Mouse (Mus musculus) embryonic facial prominence, embryonic 15.5 days (tissue): Measurements from ENCODE around the gene Kbtbd13. TPM values are rescaled to one million over a fixed set of nuclear protein-coding genes. Genes with fewer than 3 reads are reported as not detected.
A peak's percentile ranks its signal among the peaks of the same experiment; 100 is the strongest.

Source experiments
- ATAC-seq: fragments of 200-750 bp; cut with Nextera tagmentation; 2 replicates; pipeline ENCODE4 v1.8.0; 2017; ENCODE audit warnings: low read depth, moderate TSS enrichment; ENCODE audit not compliant: insufficient number of reproducible peaks, low FRiP score, low TSS enrichment
- H3K27ac ChIP-seq: fragments of 300-500 bp; sonication (generic); replicated peaks from 2 replicates; pipeline ENCODE4 v1.5.1; 2015; ENCODE audit warnings: mild to moderate bottlenecking, inconsistent platforms
- H3K27me3 ChIP-seq: fragments of 300-500 bp; sonication (generic); 2 replicates; pipeline ENCODE4 v1.6.1; 2015; ENCODE audit warnings: inconsistent platforms
- H3K36me3 ChIP-seq: fragments of 300-500 bp; sonication (generic); 2 replicates; pipeline ENCODE4 v1.6.1; 2015; ENCODE audit warnings: mild to moderate bottlenecking, inconsistent platforms
- H3K4me1 ChIP-seq: fragments of 300-500 bp; sonication (generic); 2 replicates; pipeline ENCODE4 v1.6.1; 2015; ENCODE audit warnings: inconsistent platforms
- H3K4me2 ChIP-seq: fragments of 300-500 bp; sonication (generic); replicated peaks from 2 replicates; pipeline ENCODE4 v1.6.1; 2015; ENCODE audit warnings: mild to moderate bottlenecking, inconsistent platforms
- H3K4me3 ChIP-seq: fragments of 300-500 bp; sonication (generic); replicated peaks from 2 replicates; pipeline ENCODE4 v1.5.1; 2015; ENCODE audit warnings: mild to moderate bottlenecking, inconsistent platforms
- H3K9ac ChIP-seq: fragments of 300-500 bp; sonication (generic); 2 replicates; pipeline ENCODE4 v1.6.1; 2015; ENCODE audit warnings: inconsistent platforms
- H3K9me3 ChIP-seq: fragments of 300-500 bp; sonication (generic); replicated peaks from 2 replicates; pipeline ENCODE4 v1.6.1; 2016; ENCODE audit warnings: inconsistent platforms
- WGBS: fragments of 180-500 bp; shearing (Covaris S2); methylation state at CpG from one replicate; pipeline ENCODE4 v1.1.7; 2015; 5-methylcytosine and 5-hydroxymethylcytosine counted together
- polyA plus RNA-seq: library from polyadenylated mRNA; unstranded; fragments of >200 nt; fragmentation: Nextera tagmentation; extraction: Ambion mirVana; gene quantifications from 2 replicates; pipeline ENCODE4 v1.2.1, GENCODE M21; 2015

Kbtbd13 gene
- polyA plus RNA-seq, 1 experiment from 2014 or later: 1.5 TPM

- Histone ChIP-seq H3K27ac (no peak overlapping the region), H3K36me3 (no peaks in the 10 kb centered on the region), H3K4me2 (no peak overlapping the region), H3K27me3 (no peaks in the 10 kb centered on the region), H3K4me1 (no peaks in the 10 kb centered on the region), H3K9me3 (no peaks in the 10 kb centered on the region), H3K9ac (no peak overlapping the region), H3K4me3 (no peak overlapping the region)
- ATAC-seq: no peak
- 68% methylated on average over 3 of the region's 3 CpGs for WGBS
Measured at GRCm38 (mm10) chr9:65419633-65420032, 28.2 kb upstream of the Kbtbd13 start.

DNA sequence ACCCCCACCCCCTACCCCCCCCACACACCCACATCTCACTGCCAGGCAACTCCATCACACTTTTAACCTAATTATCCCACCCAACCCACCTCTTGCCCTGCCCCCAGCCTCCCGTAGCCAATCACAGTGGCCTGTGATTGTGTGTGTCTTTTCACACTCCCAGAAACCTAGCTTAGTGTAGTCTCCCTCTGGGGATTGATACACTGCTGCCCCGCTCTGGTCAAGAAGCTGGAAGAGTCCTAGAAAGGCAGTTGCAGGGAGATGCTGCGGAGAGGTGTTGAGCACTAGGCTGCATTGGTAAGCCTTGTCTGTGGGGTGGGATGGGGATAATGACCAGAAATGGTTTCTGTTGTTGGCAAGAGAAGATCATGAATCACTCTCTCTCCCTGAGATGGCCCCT lies 26.3 kb upstream of the Kbtbd13 start:
- no peaks in the 10 kb centered on the region for H3K9me3 ChIP-seq
- no peaks in the 10 kb centered on the region for H3K36me3 ChIP-seq
- H3K4me1 ChIP-seq: no peaks in the 10 kb centered on the region
- H3K27me3 ChIP-seq: no peaks in the 10 kb centered on the region
- H3K9ac ChIP-seq: no peak overlapping the region
- H3K4me2 ChIP-seq: no peak overlapping the region
- 62% methylated on average over 3 of the region's 3 CpGs for WGBS
- no peak for ATAC-seq
- no peak overlapping the region for H3K4me3 ChIP-seq
- no peak overlapping the region for H3K27ac ChIP-seq

GRCm38 (mm10) chr9:65411326-65411725 lies 19.9 kb upstream of the Kbtbd13 start:
- no peaks in the 10 kb centered on the region for H3K36me3 ChIP-seq
- H3K4me1 ChIP-seq: no peaks in the 10 kb centered on the region
- no peak overlapping the region for H3K4me2 ChIP-seq
- no peak overlapping the region for H3K4me3 ChIP-seq
- no peaks in the 10 kb centered on the region for H3K27me3 ChIP-seq
- no peak overlapping the region for H3K9ac ChIP-seq
- ATAC-seq: no peak
- no peak overlapping the region for H3K27ac ChIP-seq
- H3K9me3 ChIP-seq: no peaks in the 10 kb centered on the region
- 64% methylated on average over 3 of the region's 3 CpGs for WGBS

DNA sequence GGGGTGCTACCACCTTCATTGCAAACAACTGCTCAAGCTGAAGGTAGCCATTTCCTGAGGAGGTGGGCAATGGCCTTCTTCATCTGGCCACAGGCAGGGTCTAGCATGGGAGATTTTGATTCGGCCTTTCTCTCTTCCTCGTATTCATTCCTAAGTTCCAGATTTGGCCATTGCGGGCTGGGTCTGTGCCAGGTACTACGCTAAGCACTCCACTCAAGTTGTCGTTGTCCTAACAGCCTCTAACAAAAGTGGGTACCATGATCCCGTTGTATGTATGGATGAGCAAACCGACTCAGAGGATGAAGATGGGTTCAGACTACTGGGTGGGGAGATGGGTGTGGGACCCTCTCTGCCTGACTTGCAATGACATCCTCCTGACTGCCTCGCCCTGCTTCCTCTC lies 18.9 kb upstream of the Kbtbd13 start:
- Histone ChIP-seq H3K9me3 (no peaks in the 10 kb centered on the region), H3K27ac (no peak overlapping the region), H3K4me1 (no peaks in the 10 kb centered on the region), H3K36me3 (no peaks in the 10 kb centered on the region), H3K4me2 (no peak overlapping the region), H3K27me3 (no peaks in the 10 kb centered on the region), H3K9ac (no peak overlapping the region), H3K4me3 (no peak overlapping the region)
- no peak for ATAC-seq
- WGBS: 93% methylated on average over 8 of the region's 8 CpGs

DNA sequence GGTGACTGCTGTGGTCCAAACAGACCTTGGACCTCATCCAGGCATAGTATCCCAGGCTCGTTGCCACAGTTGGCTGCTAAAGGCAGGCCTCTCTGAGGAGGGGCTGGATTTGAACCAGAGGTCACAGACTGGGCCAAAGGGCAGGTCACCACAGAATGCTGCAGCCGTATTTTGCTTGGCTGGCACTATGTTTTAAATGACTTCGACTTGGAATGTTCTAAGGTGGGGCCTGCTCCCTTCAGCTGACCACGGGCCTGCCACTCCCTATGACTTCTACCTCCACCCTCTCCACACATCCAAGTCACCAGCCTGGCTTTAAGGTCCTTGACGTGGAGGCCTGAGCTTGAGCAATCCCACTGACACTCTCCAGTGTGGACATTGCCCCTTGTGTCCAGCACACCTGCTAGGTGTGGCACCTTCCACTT lies 17.4 kb upstream of the Kbtbd13 start:
- Histone ChIP-seq H3K9ac (no peak overlapping the region), H3K4me2 (no peak overlapping the region), H3K36me3 (no peaks in the 10 kb centered on the region), H3K27ac (no peak overlapping the region), H3K9me3 (no peaks in the 10 kb centered on the region), H3K4me1 (0 out of 2 replicates have a peak, but pooled peaks cover 3% of the 10 kb centered on the region), H3K27me3 (no peaks in the 10 kb centered on the region), H3K4me3 (no peak overlapping the region)
- WGBS: 51% methylated on average over 5 of the region's 5 CpGs
- ATAC-seq: no peak

GRCm38 (mm10) chr9:65407861-65408260 lies 16.4 kb upstream of the Kbtbd13 start:
- Histone ChIP-seq H3K27me3 (no peaks in the 10 kb centered on the region), H3K9me3 (no peaks in the 10 kb centered on the region), H3K9ac (no peak overlapping the region), H3K27ac (no peak overlapping the region), H3K4me2 (no peak overlapping the region), H3K4me1 (0 out of 2 replicates have a peak, but pooled peaks cover 3% of the 10 kb centered on the region), H3K4me3 (no peak overlapping the region), H3K36me3 (no peaks in the 10 kb centered on the region)
- 69% methylated on average over 3 of the region's 3 CpGs for WGBS
- no peak for ATAC-seq

DNA sequence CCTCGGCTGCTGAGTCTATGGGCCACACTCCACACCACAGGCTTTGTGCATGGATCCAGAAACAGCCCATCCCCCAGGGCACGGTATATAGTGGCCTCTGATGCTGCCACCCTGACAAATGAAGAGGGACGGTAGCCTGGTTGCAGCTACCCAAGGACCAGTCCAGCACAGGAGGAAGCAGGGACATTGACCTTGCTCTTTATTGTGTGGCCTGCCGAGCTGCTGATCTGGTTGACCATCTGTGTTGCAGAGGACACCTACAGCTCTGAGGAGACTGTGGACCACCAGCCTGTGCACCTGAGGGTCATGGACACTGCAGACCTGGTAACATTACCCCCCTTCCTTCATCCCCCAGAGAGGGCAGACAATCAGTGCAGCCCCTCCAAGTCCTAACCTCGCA lies 15.9 kb upstream of the Kbtbd13 start:
- no peak overlapping the region for H3K4me3 ChIP-seq
- 0 out of 2 replicates have a peak, but pooled peaks cover 3% of the 10 kb centered on the region for H3K4me1 ChIP-seq
- 80% methylated on average over 5 of the region's 5 CpGs for WGBS
- H3K36me3 ChIP-seq: no peaks in the 10 kb centered on the region
- H3K9ac ChIP-seq: no peak overlapping the region
- no peaks in the 10 kb centered on the region for H3K9me3 ChIP-seq
- no peak overlapping the region for H3K4me2 ChIP-seq
- H3K27me3 ChIP-seq: no peaks in the 10 kb centered on the region
- no peak overlapping the region for H3K27ac ChIP-seq
- no peak for ATAC-seq

DNA sequence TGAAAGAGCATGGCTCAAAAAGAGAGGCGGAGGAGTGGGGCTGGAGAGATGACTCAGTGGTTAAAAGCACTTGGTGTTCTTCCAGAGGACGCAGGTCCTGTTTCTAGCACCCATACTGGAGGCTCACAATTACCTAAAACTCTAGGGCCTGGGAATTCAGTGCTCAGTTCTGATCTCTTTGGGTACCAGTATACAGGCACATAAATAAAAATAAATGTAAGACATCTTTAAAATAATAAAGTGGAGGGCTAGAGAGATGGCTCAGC lies 13.7 kb upstream of the Kbtbd13 start:
- Histone ChIP-seq H3K4me3 (no peak overlapping the region), H3K36me3 (no peaks in the 10 kb centered on the region), H3K4me2 (no peak overlapping the region), H3K9ac (no peak overlapping the region), H3K27me3 (no peaks in the 10 kb centered on the region), H3K4me1 (0 out of 2 replicates have a peak, but pooled peaks cover 3% of the 10 kb centered on the region), H3K27ac (no peak overlapping the region), H3K9me3 (no peaks in the 10 kb centered on the region)
- 74% methylated on average over 2 of the region's 2 CpGs for WGBS
- no peak for ATAC-seq

- Histone ChIP-seq H3K9ac (no peak overlapping the region), H3K4me3 (no peak overlapping the region), H3K4me1 (0 out of 2 replicates have a peak, but pooled peaks cover 3% of the 10 kb centered on the region), H3K27ac (no peak overlapping the region), H3K9me3 (no peaks in the 10 kb centered on the region), H3K36me3 (no peaks in the 10 kb centered on the region), H3K27me3 (no peaks in the 10 kb centered on the region), H3K4me2 (no peak overlapping the region)
- WGBS: 61% methylated on average over 15 of the region's 15 CpGs
- no peak for ATAC-seq
Measured at GRCm38 (mm10) chr9:65404331-65405183, 13.1 kb upstream of the Kbtbd13 start.

- Histone ChIP-seq H3K4me1 (peaks cover 15% of the 10 kb centered on the region), H3K27me3 (no peaks in the 10 kb centered on the region), H3K36me3 (no peaks in the 10 kb centered on the region), H3K9me3 (no peaks in the 10 kb centered on the region), H3K4me2 (no peak overlapping the region), H3K27ac (no peak overlapping the region), H3K4me3 (no peak overlapping the region), H3K9ac (no peak overlapping the region)
- ATAC-seq: no peak
- WGBS: 85% methylated on average over 6 of the region's 6 CpGs
Measured at GRCm38 (mm10) chr9:65399934-65400333, 8.5 kb upstream of the Kbtbd13 start.

- Histone ChIP-seq H3K36me3 (no peaks in the 10 kb centered on the region), H3K4me3 (peak within 1 kb of the TSS; percentile 52), H3K27ac (no peak within 1 kb of the TSS), H3K27me3 (no peaks in the 10 kb centered on the region), H3K9ac (no peak within 1 kb of the TSS), H3K9me3 (no peaks in the 10 kb centered on the region), H3K4me2 (peak within 1 kb of the TSS; percentile 88), H3K4me1 (peaks cover 12% of the 10 kb centered on the region)
- ATAC-seq: peak; percentile 64; the same call in 1 of the 2 replicates
- under 1% methylated on average over 24 of the region's 24 CpGs for WGBS
Measured at GRCm38 (mm10) chr9:65398279-65398678, 6.8 kb upstream of the Kbtbd13 start, which contains the start of gene Rasl12. TSS of gene Rasl12 (plus strand) at chr9:65398506.

GRCm38 (mm10) chr9:65394360-65394759 lies 2.9 kb upstream of the Kbtbd13 start:
- ATAC-seq: no peak
- H3K9me3 ChIP-seq: no peaks in the 10 kb centered on the region
- 62% methylated on average over 2 of the region's 2 CpGs for WGBS
- peaks cover 34% of the 10 kb centered on the region for H3K27me3 ChIP-seq
- H3K4me1 ChIP-seq: peaks cover 21% of the 10 kb centered on the region
- H3K4me3 ChIP-seq: no peak overlapping the region
- H3K4me2 ChIP-seq: no peak overlapping the region
- no peaks in the 10 kb centered on the region for H3K36me3 ChIP-seq
- H3K27ac ChIP-seq: no peak overlapping the region
- no peak overlapping the region for H3K9ac ChIP-seq
